Mouse (Mus musculus) skeletal muscle tissue, adult 2 months (tissue): ENCODE data around the gene Ovol2.

Experiments used
- DNase-seq: peaks from one replicate; pipeline ENCODE4 v3.0.0-alpha.2; 2012; ENCODE audit warnings: low read depth, low spot score

The Ovol2 gene

DNA sequence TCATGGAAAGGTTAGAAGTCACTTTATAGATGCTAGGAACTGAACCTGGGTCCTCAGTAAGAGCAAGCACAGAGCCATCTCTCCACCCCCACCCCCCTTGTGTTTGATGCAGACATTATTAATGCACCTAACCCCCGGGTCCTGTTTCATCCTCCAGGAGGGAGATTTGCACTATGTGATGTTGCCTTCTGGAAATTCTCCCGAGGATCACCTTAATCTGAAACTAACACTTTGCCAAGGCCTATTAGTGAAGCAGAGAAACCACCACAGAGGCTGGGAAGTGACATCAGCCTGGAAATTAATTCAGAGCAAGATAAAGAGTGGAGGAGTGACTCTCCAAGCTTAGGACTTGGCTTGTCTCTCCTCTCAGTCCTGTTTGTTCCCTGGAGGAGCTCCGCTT is 7.7 kb downstream of the Ovol2 start:
- no peak for DNase-seq

DNA sequence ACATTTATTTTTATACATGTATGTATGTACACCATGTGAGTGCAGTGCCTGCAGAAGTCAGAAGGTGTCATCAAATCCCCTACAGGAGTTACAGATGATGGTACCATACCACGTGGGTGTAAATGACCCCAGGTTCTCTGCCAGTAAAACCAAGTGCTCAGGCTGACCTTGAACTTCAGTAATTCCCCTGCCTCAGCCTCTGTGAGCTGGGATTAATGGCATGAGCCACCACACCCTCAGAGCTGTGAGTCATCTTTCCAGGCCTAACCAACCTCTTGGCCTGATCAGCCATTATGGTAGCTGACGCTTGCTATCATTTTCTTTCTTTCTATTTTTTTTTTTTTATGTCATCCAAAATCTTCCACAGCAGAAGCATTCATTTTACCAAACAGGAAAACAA is 20.6 kb downstream of the Ovol2 start:
- DNase-seq, result no peak

DNA sequence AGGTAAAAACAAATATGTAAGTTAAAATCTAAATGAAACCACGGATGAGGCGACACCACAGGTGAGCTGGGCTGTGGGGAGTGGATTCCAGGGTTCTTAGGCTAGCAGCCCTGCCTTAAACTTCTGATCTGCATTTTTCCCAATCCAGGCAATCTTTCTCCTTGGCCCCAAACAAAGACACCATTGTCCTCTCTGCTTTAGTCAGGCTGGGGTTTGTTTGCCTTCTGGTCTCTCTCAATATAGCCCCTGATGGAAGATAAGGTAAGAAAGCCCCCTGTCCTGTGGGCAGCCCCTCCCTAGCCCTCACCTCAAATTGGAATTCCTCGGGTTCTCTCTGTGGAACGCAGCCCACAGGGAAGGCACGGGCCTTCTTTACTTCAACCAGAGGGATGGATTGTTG is 21.7 kb downstream of the Ovol2 start:
- DNase-seq, result no peak

DNA sequence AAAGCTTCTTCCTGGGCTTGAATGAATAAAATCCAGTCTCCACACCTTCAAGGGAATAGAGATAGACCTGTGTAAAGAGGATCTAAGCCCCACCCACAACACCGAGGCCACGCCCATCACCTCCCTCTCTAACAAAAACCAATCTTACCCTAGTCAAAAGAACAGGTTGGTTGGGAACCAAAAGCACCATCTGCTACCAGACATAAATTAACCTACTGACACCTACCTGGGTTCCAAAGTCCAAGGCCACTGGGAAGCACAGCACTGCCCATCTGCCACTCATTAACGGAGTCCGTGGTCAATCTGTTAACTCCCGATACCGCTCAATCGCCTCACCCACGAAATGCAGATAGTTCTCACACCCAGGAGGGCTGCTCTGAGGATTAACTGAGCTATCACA is 23.4 kb downstream of the Ovol2 start:
- no peak for DNase-seq

DNA sequence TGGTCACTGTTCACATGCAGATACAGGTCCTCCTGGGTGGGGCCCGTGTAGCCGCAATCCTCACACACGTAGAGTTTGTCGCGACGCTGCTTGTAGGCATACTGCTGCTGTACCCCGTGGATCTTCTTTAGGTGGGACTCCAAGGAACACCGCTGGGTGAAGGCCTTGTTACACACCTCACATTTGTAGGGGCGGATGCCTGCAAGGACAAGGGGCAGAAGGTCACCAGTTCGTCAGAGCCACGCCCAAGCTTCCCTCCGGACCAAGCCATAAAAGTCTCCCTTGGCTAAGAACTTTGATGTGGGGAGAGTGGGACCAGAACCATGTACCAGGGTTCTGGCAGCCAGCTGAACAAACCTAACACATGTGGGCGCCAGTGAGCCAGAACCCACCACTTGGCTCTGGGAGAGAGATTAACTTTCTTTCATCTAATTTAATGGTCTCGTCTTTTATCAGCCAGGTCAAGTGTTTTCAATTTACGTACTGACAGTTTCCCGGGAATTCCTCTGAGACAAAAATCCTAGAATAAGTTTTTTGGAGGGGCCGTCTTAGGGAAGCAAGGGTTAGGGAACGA is 26.1 kb downstream of the Ovol2 start:
- no peak for DNase-seq

DNA sequence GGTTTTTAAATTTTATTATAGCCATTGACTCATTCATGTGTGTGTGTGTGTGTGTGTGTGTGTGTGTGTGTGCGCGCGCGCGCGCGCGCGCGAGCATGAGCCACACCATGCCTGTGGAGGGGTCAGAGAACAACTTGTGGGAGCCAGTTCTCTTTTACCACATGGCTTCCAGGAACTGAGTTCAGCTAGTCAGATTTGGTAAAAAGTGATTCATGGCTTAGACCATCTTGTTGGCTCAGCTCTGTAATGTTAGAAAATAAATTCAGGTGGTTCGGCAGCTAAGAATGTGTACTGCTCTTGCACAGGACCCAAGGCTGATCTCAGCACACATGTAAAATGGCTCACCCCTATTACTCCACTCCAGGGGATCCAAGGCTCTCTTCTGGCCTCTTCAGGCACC is 30.8 kb downstream of the Ovol2 start:
- DNase-seq, result no peak

DNA sequence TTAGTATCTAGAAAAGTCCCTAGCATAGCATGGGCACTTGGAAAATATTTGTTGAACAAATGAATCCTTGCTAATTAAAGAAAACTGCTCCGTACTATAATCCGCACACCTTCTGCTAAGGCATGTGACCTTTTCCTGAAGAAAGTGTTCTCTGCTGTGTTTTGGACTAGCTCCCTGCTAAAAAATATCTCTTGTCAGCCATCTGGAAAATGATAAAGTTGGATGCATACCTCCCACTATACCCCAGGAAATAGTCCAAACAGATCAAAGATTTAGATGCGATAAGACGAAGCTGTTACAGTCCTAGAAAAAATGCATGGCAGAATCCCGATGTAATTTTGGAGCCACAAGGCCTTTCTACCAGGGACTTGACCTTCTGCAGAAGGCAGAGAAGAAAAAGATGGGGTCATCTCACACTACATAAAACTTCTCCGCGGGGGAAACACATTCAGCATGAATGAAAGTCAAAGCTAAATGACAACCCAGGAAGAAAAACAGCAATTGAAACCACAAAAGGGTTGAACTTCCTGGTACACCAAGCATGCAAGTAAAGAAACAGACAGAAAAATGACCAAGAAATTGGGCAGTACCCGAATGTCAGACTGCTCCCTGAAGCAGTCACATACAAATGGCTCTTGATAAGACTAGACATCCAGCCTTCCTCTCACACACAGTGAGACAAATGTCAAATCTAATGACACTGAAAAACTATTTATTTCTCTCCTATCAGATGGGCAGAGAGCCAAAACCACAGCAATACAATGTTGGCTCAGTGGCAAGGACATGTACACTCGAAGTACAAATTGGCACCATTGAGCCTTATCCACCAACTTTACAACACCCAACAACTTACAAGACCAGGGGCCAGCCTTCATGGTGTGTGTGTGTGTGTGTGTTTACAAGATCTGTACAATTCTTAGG is 31.9 kb downstream of the Ovol2 start:
- no peak for DNase-seq

DNA sequence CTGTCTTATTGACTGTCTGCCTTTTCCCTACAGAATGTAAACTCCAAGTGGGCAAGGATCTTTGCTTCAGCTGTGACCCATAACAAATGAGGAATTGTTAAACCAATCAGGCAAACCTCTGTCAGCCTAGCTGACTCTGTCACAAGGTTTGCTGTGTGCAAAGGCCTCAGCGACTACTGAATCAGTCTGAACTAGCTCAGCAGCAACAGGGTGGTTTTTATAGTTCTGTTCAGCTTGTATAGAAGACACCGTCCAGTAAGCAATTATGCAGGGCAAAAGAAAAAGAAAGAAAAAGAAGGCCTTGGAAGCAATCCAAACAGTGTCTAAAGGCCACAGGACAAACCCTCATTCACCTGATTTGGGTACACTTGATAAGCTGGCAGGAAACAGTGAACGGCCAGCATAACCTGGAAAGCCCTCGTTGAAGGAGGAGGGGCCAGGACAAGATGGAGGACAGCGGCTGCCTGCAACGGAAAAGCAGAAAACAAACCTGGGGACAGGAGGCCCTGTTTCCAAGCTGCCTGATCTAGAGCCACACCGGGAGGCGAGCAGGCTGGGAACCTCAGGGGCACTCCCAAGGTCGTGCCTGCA is 36.7 kb downstream of the Ovol2 start:
- no peak for DNase-seq

DNA sequence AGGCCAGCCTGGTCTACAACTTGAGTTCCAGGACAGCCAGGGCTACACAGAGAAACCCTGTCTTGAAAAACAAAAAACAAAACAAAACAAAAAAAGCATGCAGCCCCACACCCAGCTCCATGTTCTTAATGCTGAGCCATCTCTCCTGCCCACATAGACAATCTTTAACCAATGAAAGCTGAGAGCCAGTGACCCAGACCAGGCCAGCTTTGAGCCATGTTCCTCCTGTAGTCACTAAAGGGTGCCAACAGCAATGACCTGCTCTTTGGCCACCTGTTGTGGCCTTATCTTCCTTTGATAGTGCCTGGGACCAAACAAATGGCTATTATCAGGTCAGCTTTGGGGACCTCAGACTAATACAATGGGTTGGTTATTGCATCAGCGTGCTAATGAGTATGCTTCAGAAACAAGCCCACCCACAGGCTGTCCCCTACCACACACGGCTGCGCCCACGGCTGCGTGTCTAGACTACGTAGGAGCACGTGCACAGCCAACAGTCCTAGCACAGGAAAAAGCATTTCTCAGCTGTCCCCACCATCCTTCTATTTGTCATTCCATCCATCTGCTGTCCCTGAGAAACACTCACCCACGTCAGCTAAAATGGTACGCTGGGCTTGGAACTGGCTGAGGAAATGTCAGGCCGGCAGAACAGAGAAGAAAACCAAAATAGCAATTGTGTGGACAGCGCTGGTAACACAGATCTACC is 40.2 kb downstream of the Ovol2 start:
- DNase-seq, result no peak

DNA sequence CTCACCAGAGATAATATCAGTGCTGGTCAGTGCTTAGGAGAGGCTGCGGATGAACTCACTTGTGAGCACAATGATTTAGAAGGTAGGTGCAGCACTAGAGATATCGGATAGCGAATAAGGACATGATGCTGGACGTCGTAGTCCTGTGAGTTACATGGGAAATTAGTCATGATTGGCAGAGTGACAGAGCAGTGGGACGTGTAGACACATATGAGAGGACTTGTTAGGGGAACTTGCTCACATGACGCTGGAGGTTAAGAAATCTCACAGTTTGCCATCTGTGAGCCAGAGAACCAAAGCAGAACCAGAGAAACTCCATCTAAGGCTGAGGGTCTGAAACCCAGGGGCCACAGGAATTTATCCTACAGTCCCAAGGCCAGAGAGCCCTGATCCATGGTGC is 41.6 kb downstream of the Ovol2 start:
- peak; percentile 14 for DNase-seq

DNA sequence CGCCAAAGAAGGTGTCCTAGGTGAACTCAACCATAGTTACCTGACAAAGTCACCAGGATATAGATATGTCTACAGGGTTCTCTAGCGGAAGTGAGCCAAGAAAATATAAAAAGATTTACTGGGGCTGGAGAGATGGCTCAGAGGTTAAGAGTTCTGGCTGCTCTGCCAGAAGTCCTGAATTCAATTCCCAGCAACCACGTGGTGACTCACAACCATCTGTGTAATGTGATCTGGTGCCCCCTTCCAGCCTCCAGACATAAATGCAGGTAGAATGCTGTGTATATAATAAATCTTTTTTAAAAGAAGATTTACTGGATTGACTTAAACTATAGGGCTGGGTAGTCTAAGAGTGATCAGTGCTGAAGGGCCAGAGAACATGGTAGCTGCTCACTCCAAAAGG is 50.5 kb downstream of the Ovol2 start:
- DNase-seq, result no peak

DNA sequence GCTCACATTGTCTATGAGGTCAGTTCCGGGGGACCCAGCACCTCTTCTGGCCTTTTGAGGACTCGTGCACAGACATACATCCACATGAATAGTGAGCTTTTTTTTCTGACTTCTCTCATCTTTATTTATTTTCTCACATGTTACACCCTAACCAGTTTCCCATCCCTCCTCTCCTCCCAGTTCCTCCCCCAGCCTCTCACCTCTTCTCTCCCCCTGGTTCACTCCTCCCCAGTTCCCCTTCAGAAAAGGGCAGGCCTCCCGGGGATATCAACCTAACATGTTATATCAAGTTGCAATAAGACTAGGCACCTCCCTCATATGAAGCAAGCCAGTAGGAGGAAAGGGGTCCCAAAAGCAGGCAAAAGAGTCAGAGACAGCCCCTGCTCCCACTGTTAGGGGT is 51.4 kb downstream of the Ovol2 start:
- no peak for DNase-seq

DNA sequence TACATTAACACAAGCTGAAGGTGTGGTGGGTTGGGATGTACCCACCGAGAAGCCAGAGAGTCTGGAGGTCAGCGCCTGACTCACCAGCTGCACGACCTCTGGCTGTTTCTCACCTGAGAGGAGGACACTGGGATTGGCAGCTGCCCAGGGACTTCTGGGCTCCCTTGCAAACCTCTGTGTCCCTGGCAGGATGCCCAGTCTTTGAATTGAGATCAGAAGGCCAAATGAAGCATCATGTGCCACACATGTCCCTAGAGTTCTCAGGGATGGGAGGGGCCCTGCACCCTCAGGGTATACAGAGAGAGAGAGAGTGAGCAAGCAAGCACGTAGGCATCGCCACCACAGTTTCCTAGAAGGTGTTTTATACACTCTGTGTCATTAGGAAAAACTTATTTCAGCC is 52.2 kb downstream of the Ovol2 start:
- peak; percentile 37 for DNase-seq

DNA sequence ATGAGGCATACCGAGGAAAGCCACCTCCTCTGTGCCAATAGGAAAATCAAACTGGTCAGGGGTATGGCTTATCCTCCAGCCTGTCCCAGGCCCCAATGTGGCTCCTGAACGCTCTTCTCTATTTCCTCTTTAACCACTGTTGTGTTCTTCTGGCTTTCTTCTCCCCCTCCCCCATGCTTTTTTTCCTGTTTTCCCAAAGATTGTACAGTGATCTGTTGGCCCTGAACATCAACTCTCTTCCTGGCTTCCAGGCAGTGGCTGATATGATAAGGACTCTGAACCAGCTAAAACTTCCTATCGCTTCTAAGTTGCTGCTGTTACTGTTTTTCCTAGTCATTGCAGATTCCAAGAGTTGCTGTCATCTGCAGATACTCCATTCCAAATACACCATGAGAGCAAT is 55.1 kb downstream of the Ovol2 start:
- no peak for DNase-seq

DNA sequence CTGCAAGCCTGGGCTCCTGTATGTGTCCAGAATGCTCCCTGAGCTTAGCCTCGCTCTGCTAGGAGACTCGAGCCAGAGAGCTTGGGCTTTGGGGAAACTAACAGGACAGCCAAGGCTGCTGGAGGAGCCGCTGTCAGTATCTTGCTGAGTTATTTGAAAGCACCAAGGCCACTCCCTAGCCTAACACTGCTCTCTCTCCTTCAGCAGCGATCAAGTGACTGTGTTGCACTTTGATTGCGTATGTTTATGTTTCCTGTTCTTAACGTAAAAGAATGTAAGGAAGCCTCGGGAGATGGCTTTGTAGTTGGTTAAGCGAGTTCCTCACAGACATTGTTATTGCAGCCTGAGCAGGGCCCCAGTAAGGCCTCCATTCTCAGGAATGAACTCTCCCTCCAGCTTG is 57.2 kb downstream of the Ovol2 start:
- no peak for DNase-seq

DNA sequence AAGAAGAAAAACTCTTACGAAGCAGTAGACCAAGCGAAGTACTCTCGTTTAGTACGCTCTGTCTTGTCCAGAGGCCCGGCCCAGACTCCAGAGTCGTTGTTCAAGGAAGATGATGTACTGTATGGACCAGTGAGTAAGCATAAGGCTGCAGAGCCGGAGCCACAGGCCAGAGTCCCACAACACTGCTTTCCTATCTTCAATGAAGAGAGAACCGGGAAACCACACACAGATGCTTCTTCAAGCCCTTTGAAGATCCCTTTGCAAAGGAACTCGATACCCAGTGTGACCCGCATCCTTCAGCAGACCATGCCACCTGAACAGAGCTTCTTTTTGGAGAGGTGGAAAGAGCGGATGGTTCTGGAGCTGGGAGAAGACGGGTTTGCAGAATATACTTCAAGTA is 59.9 kb downstream of the Ovol2 start:
- DNase-seq, result no peak

DNA sequence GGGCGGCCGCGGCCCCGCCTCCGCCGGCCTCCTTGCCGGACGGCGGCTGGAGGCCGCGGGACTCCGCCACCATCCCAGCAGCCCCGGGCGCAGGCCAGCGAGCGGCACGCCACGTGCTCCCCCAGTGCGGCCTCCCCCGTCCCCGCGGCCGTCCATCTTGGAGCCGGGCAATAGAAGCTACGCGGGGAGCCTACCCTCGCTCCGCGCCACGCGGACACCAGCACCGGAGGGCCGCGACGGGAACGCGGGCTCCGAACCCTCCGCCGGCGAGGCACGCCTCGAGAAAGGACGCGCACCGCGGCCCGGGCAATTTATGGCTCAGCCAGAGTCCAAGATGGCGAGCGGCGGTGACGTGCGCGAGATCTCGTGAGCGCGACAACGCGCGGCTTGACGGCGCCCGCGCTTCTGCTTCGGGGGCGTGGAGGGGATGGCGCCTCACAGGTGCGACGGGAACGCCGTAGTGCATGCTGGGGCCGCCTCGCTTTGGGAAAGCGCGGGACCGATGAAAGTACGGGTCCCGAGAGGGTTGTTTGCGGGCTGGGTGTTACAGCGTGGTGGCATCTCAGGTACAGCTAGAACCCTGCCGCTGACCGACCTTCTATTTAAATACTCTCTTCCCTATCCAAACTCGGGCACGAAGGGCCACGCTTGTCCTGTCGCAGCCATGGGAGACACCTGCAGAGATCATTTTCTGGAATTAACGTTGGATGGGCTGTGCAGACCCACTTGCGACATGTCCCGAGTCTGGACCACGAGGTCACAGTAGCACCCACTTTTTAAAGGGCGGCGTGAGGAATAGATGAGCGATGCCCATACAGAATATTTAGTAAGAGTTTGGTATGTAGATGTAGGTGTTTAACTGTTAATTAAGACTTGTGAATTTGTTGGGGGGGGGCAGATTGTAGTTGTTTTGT is 61.2 kb downstream of the Ovol2 start, which contains the start of the genes Mgme1 and Snx5:
TSS of gene Mgme1 (plus strand) at position 157 of the 914 bp plus-strand sequence.
TSS of gene Snx5 (minus strand) at position 400 of the 914 bp plus-strand sequence.
- DNase-seq, result peak; percentile 82

DNA sequence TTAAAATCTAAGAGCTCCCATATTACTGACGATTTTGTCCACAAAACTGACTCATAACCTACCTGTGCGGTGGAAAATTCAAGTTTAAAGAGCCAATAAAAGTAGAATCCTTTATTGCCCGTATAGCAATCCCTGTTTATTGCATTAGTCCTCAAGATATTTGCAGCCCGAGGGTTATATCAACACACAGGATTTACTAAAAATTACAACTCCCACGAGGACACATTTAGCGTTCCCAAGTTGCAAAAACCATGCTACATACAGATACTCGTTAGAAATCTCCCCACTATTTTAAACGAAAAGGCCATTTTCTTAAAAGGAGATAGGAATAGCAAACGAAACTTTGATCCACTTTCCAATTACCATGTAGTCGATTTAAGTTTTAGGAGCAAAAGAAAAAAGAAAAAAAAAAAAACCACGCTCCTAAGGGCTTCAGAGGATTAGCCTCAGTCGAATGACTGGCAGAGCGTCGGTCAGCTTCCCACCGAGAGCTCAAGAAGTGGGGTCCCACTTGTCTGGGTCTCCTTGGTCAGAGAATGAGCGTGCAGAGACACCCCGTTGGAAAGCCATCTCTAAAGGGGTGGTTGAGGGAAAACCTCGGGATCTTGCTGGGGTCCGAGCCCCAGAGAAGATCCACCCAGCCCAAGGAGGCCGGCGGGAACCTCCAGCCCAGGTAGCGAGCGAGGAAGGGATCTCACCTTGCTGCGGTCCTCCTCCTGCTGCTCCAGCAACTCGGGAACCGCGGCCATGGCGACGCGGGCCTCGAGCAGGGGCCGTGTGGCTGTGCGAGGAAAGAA is 62.1 kb downstream of the Ovol2 start:
- no peak for DNase-seq

DNA sequence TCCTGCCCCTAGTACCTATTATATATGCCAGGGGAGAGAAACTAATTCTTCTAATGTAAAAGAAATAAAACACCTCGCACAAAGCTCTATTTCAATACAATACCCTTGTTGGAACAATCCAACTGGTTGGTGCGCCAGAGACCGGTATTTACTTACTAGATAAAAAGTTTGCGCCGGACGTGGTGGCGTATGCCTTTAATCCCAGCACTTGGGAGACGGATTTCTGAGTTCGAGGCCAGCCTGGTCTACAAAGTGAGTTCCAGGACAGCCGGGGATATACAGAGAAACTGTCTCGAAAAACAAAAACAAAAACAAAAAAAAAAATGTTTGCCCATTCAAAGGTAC is 62.7 kb downstream of the Ovol2 start:
- no peak for DNase-seq
